Mouse (Mus musculus) stomach, embryonic 16.5 days (tissue): Measurements from ENCODE around the gene Cand2. TPM values are rescaled to one million over a fixed set of nuclear protein-coding genes. Genes with fewer than 3 reads are reported as not detected.
A peak's percentile ranks its signal among the peaks of the same experiment; 100 is the strongest.

Experiments used
- ATAC-seq: fragments of 200-750 bp; cut with Nextera tagmentation; 2 replicates; pipeline ENCODE4 v1.8.0; 2017; ENCODE audit warnings: moderate number of reproducible peaks, moderate TSS enrichment; ENCODE audit not compliant: insufficient read depth, low FRiP score
- H3K27ac ChIP-seq: fragments of 300-500 bp; sonication (generic); 2 replicates; pipeline ENCODE4 v1.5.1; 2014; ENCODE audit warnings: low read length
- H3K27me3 ChIP-seq: fragments of 300-500 bp; sonication (generic); 2 replicates; pipeline ENCODE4 v1.6.1; 2014; ENCODE audit warnings: low read length, control low read depth, mixed read lengths; ENCODE audit not compliant: control insufficient read depth, insufficient read depth
- H3K36me3 ChIP-seq: fragments of 300-500 bp; sonication (generic); 2 replicates; pipeline ENCODE4 v1.6.1; 2014; ENCODE audit warnings: low read length; ENCODE audit not compliant: control insufficient read depth, insufficient read depth
- H3K4me1 ChIP-seq: fragments of 300-500 bp; sonication (generic); 2 replicates; pipeline ENCODE4 v1.6.1; 2014; ENCODE audit warnings: low read length, control low read depth, mixed read lengths; ENCODE audit not compliant: control insufficient read depth, insufficient read depth
- H3K4me2 ChIP-seq: fragments of 300-500 bp; sonication (generic); 2 replicates; pipeline ENCODE4 v1.6.1; 2014; ENCODE audit warnings: low read depth, low read length, mixed read lengths
- H3K4me3 ChIP-seq: fragments of 300-500 bp; sonication (generic); replicated peaks from 2 replicates; pipeline ENCODE4 v1.5.1; 2014; ENCODE audit warnings: mild to moderate bottlenecking, low read length
- H3K9ac ChIP-seq: fragments of 300-500 bp; sonication (generic); 2 replicates; pipeline ENCODE4 v1.6.1; 2014; ENCODE audit warnings: low read length
- H3K9me3 ChIP-seq: fragments of 300-500 bp; sonication (generic); replicated peaks from 2 replicates; pipeline ENCODE4 v1.6.1; 2016; ENCODE audit warnings: low read length, control low read depth; ENCODE audit not compliant: control insufficient read depth
- WGBS: fragments of 180-500 bp; shearing (Covaris S2); extraction: QIAGEN DNeasy Blood & Tissue Kit; methylation state at CpG from one replicate; pipeline ENCODE4 v1.1.7; 2014; 5-methylcytosine and 5-hydroxymethylcytosine counted together
- polyA plus RNA-seq: library from polyadenylated mRNA; unstranded; fragments of >200 nt; fragmentation: Nextera tagmentation; extraction: Ambion mirVana; gene quantifications from 2 replicates; pipeline ENCODE4 v1.2.1, GENCODE M21; 2015

The Cand2 gene
- polyA plus RNA-seq = 19.6 and 22.6 TPM in 2 replicates

GRCm38 (mm10) chr6:115774501-115774921 is at the start of gene Cand2:
TSS of gene Cand2 (plus strand) at chr6:115774538.
- Histone ChIP-seq H3K9ac (peak within 1 kb of the TSS; percentile 87), H3K4me1 (peaks cover 14% of the 10 kb centered on the region), H3K9me3 (no peaks in the 10 kb centered on the region), H3K36me3 (no peaks in the 10 kb centered on the region; the same call in 1 of the 2 replicates), H3K4me3 (peak within 1 kb of the TSS; percentile 81), H3K27ac (peak within 1 kb of the TSS; percentile 59), H3K4me2 (peak within 1 kb of the TSS; percentile 75), H3K27me3 (no peaks in the 10 kb centered on the region)
- under 1% methylated on average over 22 of the region's 28 CpGs for WGBS
- ATAC-seq = peak; percentile 84; the same call in 1 of the 2 replicates

- H3K9ac ChIP-seq = no peak overlapping the region
- H3K36me3 ChIP-seq = no peaks in the 10 kb centered on the region
- H3K4me2 ChIP-seq = no peak overlapping the region
- no peak for ATAC-seq
- WGBS = 89% methylated on average over 1 of the region's 1 CpGs
- peaks cover 3% of the 10 kb centered on the region; the same call in 1 of the 2 replicates for H3K4me1 ChIP-seq
- H3K27me3 ChIP-seq = no peaks in the 10 kb centered on the region
- no peaks in the 10 kb centered on the region; the same call in 1 of the 2 replicates for H3K9me3 ChIP-seq
- no peak overlapping the region for H3K27ac ChIP-seq
- H3K4me3 ChIP-seq = no peak overlapping the region
Measured at GRCm38 (mm10) chr6:115727108-115727507, 47.2 kb upstream of the Cand2 start.

- Histone ChIP-seq H3K36me3 (no peaks in the 10 kb centered on the region), H3K27me3 (no peaks in the 10 kb centered on the region), H3K4me2 (no peak overlapping the region), H3K27ac (no peak overlapping the region), H3K9me3 (no peaks in the 10 kb centered on the region; the same call in 1 of the 2 replicates), H3K9ac (no peak overlapping the region), H3K4me1 (peaks cover 3% of the 10 kb centered on the region; the same call in 1 of the 2 replicates), H3K4me3 (no peak overlapping the region)
- ATAC-seq = no peak
- WGBS = 60% methylated on average over 2 of the region's 2 CpGs
Measured at GRCm38 (mm10) chr6:115727570-115727969, 46.8 kb upstream of the Cand2 start.

GRCm38 (mm10) chr6:115730560-115731342 is 43.6 kb upstream of the Cand2 start:
- Histone ChIP-seq H3K9me3 (peaks cover 3% of the 10 kb centered on the region), H3K36me3 (no peaks in the 10 kb centered on the region), H3K4me3 (no peak overlapping the region), H3K27ac (no peak overlapping the region), H3K4me2 (no peak overlapping the region), H3K4me1 (peaks cover 3% of the 10 kb centered on the region; the same call in 1 of the 2 replicates), H3K27me3 (no peaks in the 10 kb centered on the region), H3K9ac (0 out of 2 replicates have a peak overlapping the region, but pooled peaks have one; percentile 3)
- no peak for ATAC-seq
- 44% methylated on average over 20 of the region's 20 CpGs for WGBS

GRCm38 (mm10) chr6:115732341-115732928 is 41.9 kb upstream of the Cand2 start:
- Histone ChIP-seq H3K36me3 (no peaks in the 10 kb centered on the region), H3K9me3 (peaks cover 3% of the 10 kb centered on the region), H3K9ac (no peak overlapping the region; the same call in 1 of the 2 replicates), H3K4me2 (no peak overlapping the region), H3K27me3 (no peaks in the 10 kb centered on the region), H3K4me3 (no peak overlapping the region), H3K27ac (no peak overlapping the region), H3K4me1 (peaks cover 3% of the 10 kb centered on the region; the same call in 1 of the 2 replicates)
- ATAC-seq = 0 out of 2 replicates have a peak, but pooled peaks have one; percentile 27
- WGBS = 76% methylated on average over 22 of the region's 22 CpGs

- ATAC-seq = no peak
- Histone ChIP-seq H3K27me3 (no peaks in the 10 kb centered on the region), H3K9me3 (peaks cover 3% of the 10 kb centered on the region; the same call in 1 of the 2 replicates), H3K4me2 (no peak overlapping the region), H3K9ac (no peak overlapping the region), H3K27ac (no peak overlapping the region), H3K36me3 (no peaks in the 10 kb centered on the region), H3K4me3 (no peak overlapping the region), H3K4me1 (peaks cover 3% of the 10 kb centered on the region; the same call in 1 of the 2 replicates)
- 72% methylated on average over 4 of the region's 4 CpGs for WGBS
Measured at GRCm38 (mm10) chr6:115734909-115735308, 39.4 kb upstream of the Cand2 start.

GRCm38 (mm10) chr6:115739056-115739455 is 35.3 kb upstream of the Cand2 start:
- Histone ChIP-seq H3K36me3 (no peaks in the 10 kb centered on the region), H3K27ac (no peak overlapping the region), H3K9me3 (peaks cover 3% of the 10 kb centered on the region; the same call in 1 of the 2 replicates), H3K9ac (no peak overlapping the region), H3K4me3 (no peak overlapping the region), H3K4me2 (no peak overlapping the region), H3K27me3 (no peaks in the 10 kb centered on the region), H3K4me1 (no peaks in the 10 kb centered on the region)
- WGBS = 82% methylated on average over 5 of the region's 5 CpGs
- no peak for ATAC-seq

GRCm38 (mm10) chr6:115743569-115743968 is 30.8 kb upstream of the Cand2 start:
- ATAC-seq = peak; percentile 90
- WGBS = 0% methylated on average over 1 of the region's 1 CpGs
- no peaks in the 10 kb centered on the region for H3K4me1 ChIP-seq
- no peaks in the 10 kb centered on the region for H3K27me3 ChIP-seq
- H3K4me3 ChIP-seq = no peak overlapping the region
- H3K36me3 ChIP-seq = no peaks in the 10 kb centered on the region
- H3K9me3 ChIP-seq = no peaks in the 10 kb centered on the region
- no peak overlapping the region for H3K27ac ChIP-seq
- H3K9ac ChIP-seq = no peak overlapping the region
- no peak overlapping the region for H3K4me2 ChIP-seq

GRCm38 (mm10) chr6:115746326-115746725 is 28.0 kb upstream of the Cand2 start:
- ATAC-seq = no peak
- H3K4me2 ChIP-seq = no peak overlapping the region
- no peak overlapping the region for H3K4me3 ChIP-seq
- no peak overlapping the region for H3K27ac ChIP-seq
- H3K27me3 ChIP-seq = no peaks in the 10 kb centered on the region
- no peaks in the 10 kb centered on the region for H3K36me3 ChIP-seq
- H3K9me3 ChIP-seq = no peaks in the 10 kb centered on the region
- no peak overlapping the region for H3K9ac ChIP-seq
- WGBS = 35% methylated on average over 1 of the region's 1 CpGs
- no peaks in the 10 kb centered on the region for H3K4me1 ChIP-seq
